Mouse (Mus musculus) liver, adult 2 months (tissue): Measurements from ENCODE around the gene Scn2a.
A peak's percentile ranks its signal among the peaks of the same experiment; 100 is the strongest.

Source experiments
- CTCF ChIP-seq: fragments of 200-500 bp; IDR thresholded peaks from 2 replicates; pipeline ENCODE4 v1.5.1; 2011; ENCODE audit warnings: low read depth, low read length, control low read depth
- POLR2A ChIP-seq: fragments of 200-500 bp; IDR thresholded peaks from 2 replicates; pipeline ENCODE4 v1.6.1; 2011; ENCODE audit warnings: low read length, control low read depth; ENCODE audit not compliant: insufficient read depth; ENCODE audit errors: extremely low read depth

DNA sequence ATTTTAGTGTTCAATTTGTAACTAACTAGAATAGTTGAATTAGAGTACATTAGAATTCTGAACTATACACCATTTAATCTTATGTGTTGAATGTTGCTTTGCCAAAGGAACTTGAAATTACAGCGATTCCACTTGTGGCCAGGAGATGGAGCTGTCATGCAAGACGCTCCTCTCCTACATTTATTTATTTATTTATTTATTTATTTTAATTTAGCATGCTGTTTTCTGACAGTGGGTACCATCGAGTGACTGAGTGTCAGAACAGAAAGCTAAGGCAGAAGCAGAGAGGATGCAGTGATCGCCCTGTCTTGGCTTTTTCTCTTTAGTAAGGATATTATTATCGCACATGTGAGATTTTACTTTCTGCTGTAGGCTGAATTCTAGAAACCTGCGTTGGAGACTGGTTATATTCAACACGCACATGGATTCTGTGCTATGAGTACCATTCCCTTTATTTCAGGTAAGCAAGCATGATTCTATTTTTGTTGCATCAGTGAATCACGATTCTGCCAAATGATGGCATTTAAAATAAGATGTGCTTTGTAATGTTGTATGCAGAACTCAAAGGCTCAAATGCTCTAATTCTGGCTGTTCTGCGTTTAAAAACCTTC is at the start of gene Scn2a:
- TF ChIP-seq POLR2A, result no peak
- TF ChIP-seq CTCF, result peak; percentile 19; the same call in 1 of the 2 replicates
